Mouse (Mus musculus) G1E (cell line): Measurements from ENCODE around the gene 1810062G17Rik. TPM values are rescaled to one million over a fixed set of nuclear protein-coding genes. Genes with fewer than 3 reads are reported as not detected.
A peak's percentile ranks its signal among the peaks of the same experiment; 100 is the strongest.

Experiments
- ATAC-seq: 2 replicates; pipeline ENCODE4 v1.8.0; 2016; ENCODE audit warnings: mild to moderate bottlenecking; ENCODE audit not compliant: insufficient number of reproducible peaks, poor library complexity, low FRiP score, severe bottlenecking; ENCODE audit errors: extremely low read depth
- DNase-seq: peaks from one replicate; pipeline ENCODE4 v3.0.0; 2012; ENCODE audit warnings: low spot score
- H3K27me3 ChIP-seq: 2 replicates; pipeline ENCODE4 v1.6.1; 2012; ENCODE audit warnings: mild to moderate bottlenecking, low read length, inconsistent platforms; ENCODE audit not compliant: insufficient read depth
- H3K36me3 ChIP-seq: replicated peaks from 2 replicates; pipeline ENCODE3; 2012; ENCODE audit warnings: mild to moderate bottlenecking, inconsistent platforms
- H3K4me1 ChIP-seq: 2 replicates; pipeline ENCODE4 v1.6.1; 2012; ENCODE audit warnings: low read depth, low read length, inconsistent platforms, mixed read lengths; ENCODE audit not compliant: insufficient read depth
- H3K4me3 ChIP-seq: 2 replicates; pipeline ENCODE4 v1.5.1; 2012; ENCODE audit warnings: low read depth, mild to moderate bottlenecking, inconsistent platforms, low read length, moderate library complexity, mixed read lengths
- H3K9me3 ChIP-seq: replicated peaks from 2 replicates; pipeline ENCODE4 v1.6.1; 2012; ENCODE audit warnings: inconsistent platforms
- CTCF ChIP-seq: IDR thresholded peaks from 2 replicates; pipeline ENCODE4 v1.5.1; 2012; ENCODE audit warnings: low read depth, low read length, inconsistent platforms, mixed read lengths
- GATA1 ChIP-seq: IDR thresholded peaks from 2 replicates; pipeline ENCODE4 v1.6.1; 2012; ENCODE audit warnings: borderline replicate concordance, low read length, inconsistent platforms, mixed read lengths
- GATA2 ChIP-seq: IDR thresholded peaks from 2 replicates; pipeline ENCODE4 v1.6.1; 2012; ENCODE audit warnings: low read depth, low read length, inconsistent platforms, borderline replicate concordance
- POLR2AphosphoS5 ChIP-seq: IDR thresholded peaks from 2 replicates; pipeline ENCODE4 v1.6.1; 2012; ENCODE audit warnings: low read depth, low read length, inconsistent platforms; ENCODE audit not compliant: insufficient replicate concordance
- TAL1 ChIP-seq: conservative IDR thresholded peaks from 2 replicates; pipeline ENCODE4 v1.6.1; 2012; ENCODE audit warnings: low read depth, low read length, inconsistent platforms, mixed read lengths
- polyA plus RNA-seq: library from polyadenylated mRNA; stranded (reverse); fragments of >175 nt; gene quantifications from 2 replicates; pipeline ENCODE4 v1.2.3, GENCODE M21; 2012
- total RNA-seq, 2 experiments: library from RNA; stranded (forward) in 1 of 2; stranded (reverse) in 1 of 2; fragments of 200-1000 nt in 1 of 2; fragments of >200 nt in 1 of 2; fragmentation: Nextera tagmentation in 1 of 2; gene quantifications; 2 replicates each; pipeline ENCODE4 v1.2.3; 2014 to 2017

Gene 1810062G17Rik
- total and polyA plus RNA-seq, 3 experiments = 0.44 TPM; not detected in 2

GRCm38 (mm10) chr3:36473222-36473621 lies 2.5 kb upstream of the 1810062G17Rik start:
- ATAC-seq (no peak), DNase-seq (no peak)
- peaks cover 61% of the 10 kb centered on the region for H3K4me1 ChIP-seq
- no peaks in the 10 kb centered on the region for H3K9me3 ChIP-seq
- TF ChIP-seq GATA2 (no peak), TAL1 (no peak), GATA1 (no peak), CTCF (no peak), POLR2AphosphoS5 (no peak)
- no peaks in the 10 kb centered on the region for H3K27me3 ChIP-seq
- no peak overlapping the region; the same call in 1 of the 2 replicates for H3K4me3 ChIP-seq
- peaks cover 17% of the 10 kb centered on the region for H3K36me3 ChIP-seq

GRCm38 (mm10) chr3:36474421-36474820 lies 1.3 kb upstream of the 1810062G17Rik start:
- Histone ChIP-seq H3K4me3 (peak overlapping the region; percentile 80; the same call in 1 of the 2 replicates), H3K9me3 (no peaks in the 10 kb centered on the region), H3K36me3 (peaks cover 16% of the 10 kb centered on the region), H3K27me3 (no peaks in the 10 kb centered on the region), H3K4me1 (peaks cover 60% of the 10 kb centered on the region)
- DNase-seq (no peak), ATAC-seq (no peak)
- TF ChIP-seq CTCF (no peak), GATA1 (no peak), POLR2AphosphoS5 (no peak)

- Histone ChIP-seq H3K36me3 (peaks cover 12% of the 10 kb centered on the region), H3K4me3 (peak overlapping the region; percentile 80), H3K9me3 (no peaks in the 10 kb centered on the region), H3K4me1 (peaks cover 55% of the 10 kb centered on the region), H3K27me3 (no peaks in the 10 kb centered on the region)
- TF ChIP-seq GATA1 (no peak), GATA2 (no peak), CTCF (no peak), TAL1 (no peak), POLR2AphosphoS5 (no peak)
- ATAC-seq = no peak
- DNase-seq = peak; percentile 8
Measured at GRCm38 (mm10) chr3:36474938-36475483, 726 bp upstream of the 1810062G17Rik start.

GRCm38 (mm10) chr3:36476261-36477155 lies 771 bp downstream of the 1810062G17Rik start:
- Histone ChIP-seq H3K9me3 (no peaks in the 10 kb centered on the region), H3K4me1 (peaks cover 46% of the 10 kb centered on the region), H3K36me3 (peaks cover 3% of the 10 kb centered on the region), H3K27me3 (0 out of 2 replicates have a peak, but pooled peaks cover under 1% of the 10 kb centered on the region), H3K4me3 (peak overlapping the region; percentile 80)
- DNase-seq (no peak), ATAC-seq (no peak)
- TF ChIP-seq CTCF (no peak), GATA1 (no peak), GATA2 (no peak), POLR2AphosphoS5 (no peak), TAL1 (no peak)

GRCm38 (mm10) chr3:36478776-36479175 lies 3.0 kb downstream of the 1810062G17Rik start:
- Histone ChIP-seq H3K4me1 (peaks cover 31% of the 10 kb centered on the region), H3K36me3 (no peaks in the 10 kb centered on the region), H3K4me3 (no peak overlapping the region), H3K9me3 (no peaks in the 10 kb centered on the region), H3K27me3 (peaks cover 5% of the 10 kb centered on the region; the same call in 1 of the 2 replicates)
- no peak for DNase-seq
- no peak for ATAC-seq
- no peak for TF ChIP-seq CTCF
- no peak for TF ChIP-seq TAL1
- TF ChIP-seq GATA1 = no peak
- no peak for TF ChIP-seq GATA2
- no peak for TF ChIP-seq POLR2AphosphoS5

- no peaks in the 10 kb centered on the region for H3K9me3 ChIP-seq
- H3K4me3 ChIP-seq = no peak overlapping the region
- H3K27me3 ChIP-seq = peaks cover 5% of the 10 kb centered on the region; the same call in 1 of the 2 replicates
- TF ChIP-seq POLR2AphosphoS5 (no peak), GATA2 (no peak), GATA1 (no peak), CTCF (no peak), TAL1 (no peak)
- no peaks in the 10 kb centered on the region for H3K36me3 ChIP-seq
- DNase-seq (no peak), ATAC-seq (no peak)
- peaks cover 17% of the 10 kb centered on the region for H3K4me1 ChIP-seq
Measured at GRCm38 (mm10) chr3:36480486-36480885, 4.7 kb downstream of the 1810062G17Rik start.
